Mouse (Mus musculus) layer of hippocampus, adult 8-10 months (tissue): ENCODE data around the gene Elovl1. TPM values are rescaled to one million over a fixed set of nuclear protein-coding genes. Genes with fewer than 3 reads are reported as not detected.

Experiments used
- DNase-seq, 2 experiments: peaks; one replicate each; pipeline ENCODE4 v3.0.0; 2022; ENCODE audit warnings: low spot score in 2 of 2
- total RNA-seq, 4 experiments: library from RNA; stranded (reverse); gene quantifications; 2 replicates each; pipeline ENCODE4 v1.2.4; 2022

The Elovl1 gene
- total RNA-seq, result 10 to 100 TPM; 25.4 to 28.1 (median 27.1) TPM

DNA sequence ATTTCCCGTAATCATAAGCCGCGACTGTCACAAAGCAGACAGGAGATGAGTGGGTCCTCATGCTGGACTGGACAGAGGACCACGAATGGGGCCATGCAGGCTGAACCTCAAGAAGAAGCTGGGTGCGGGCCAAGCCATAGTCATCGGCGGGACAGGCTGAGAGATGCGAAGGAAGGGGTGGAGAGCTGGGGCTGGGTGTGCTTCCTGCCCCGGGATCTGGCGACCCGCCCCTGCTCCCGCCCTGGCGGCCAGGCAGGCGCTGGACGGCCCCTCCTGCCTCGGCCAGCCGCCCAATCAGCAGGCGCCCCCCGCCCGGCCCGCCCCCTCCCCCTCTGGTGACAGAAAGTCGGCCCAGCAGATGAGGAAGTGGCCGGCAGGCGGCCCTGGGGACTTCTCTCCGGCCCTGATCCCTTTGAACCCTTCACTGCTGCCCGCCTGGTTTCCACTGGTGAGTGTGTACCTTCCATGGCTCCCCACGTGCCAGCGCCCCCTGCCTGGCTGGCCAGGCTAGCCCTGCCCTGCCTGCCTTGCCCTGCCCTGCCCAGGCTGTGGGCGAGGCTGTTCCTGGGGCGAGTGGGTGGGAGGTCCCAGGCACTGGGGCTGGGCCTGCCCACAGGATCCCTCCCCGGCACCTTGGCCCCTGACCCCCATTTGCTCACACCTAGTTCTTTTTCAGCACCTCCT lies at the start of gene Elovl1:
Elovl1 (plus strand) TSS at position 326 of the 684 bp plus-strand sequence.
- peak; percentile 71 to 73 for DNase-seq

DNA sequence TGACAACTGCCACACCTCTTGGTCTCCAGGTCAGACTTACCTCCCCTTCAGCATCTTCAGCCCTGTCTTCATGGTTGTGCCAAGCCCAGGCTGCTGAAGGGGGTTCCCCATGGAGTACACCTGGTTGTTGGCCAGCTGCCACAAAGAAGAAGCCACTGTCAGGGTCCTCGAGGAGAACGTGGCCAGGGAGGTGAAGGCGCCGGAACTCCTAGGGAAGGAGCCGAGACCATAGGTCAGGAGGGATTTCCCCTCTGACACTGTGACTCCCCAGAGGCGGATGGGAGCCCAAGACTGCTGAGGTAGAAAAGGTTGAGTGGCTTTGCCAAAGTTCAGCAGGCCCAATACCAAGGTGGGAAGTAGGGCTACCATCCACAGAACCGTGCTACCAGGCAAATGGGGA lies 44.6 kb upstream of the Elovl1 start:
- DNase-seq, result no peak

DNA sequence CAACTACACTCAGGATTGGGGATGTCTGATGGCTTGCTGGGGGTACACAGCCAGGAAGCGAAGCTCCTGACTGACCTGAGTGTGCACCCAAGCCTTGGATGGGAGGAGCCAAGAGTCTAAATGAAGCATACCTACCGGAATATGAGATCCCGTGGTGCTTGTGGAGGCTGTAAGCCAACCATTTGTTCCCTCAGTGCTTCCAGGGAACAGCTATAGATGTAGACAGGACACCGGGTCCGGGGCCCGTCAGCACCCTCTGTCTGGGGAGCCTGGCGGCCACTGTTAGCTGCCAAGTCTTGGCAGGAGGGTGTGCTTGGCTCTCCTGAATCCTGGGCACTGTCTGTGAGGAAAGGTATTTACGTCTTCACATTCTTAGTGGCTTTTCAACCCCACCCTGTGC lies 40.6 kb upstream of the Elovl1 start:
- DNase-seq, result no peak

DNA sequence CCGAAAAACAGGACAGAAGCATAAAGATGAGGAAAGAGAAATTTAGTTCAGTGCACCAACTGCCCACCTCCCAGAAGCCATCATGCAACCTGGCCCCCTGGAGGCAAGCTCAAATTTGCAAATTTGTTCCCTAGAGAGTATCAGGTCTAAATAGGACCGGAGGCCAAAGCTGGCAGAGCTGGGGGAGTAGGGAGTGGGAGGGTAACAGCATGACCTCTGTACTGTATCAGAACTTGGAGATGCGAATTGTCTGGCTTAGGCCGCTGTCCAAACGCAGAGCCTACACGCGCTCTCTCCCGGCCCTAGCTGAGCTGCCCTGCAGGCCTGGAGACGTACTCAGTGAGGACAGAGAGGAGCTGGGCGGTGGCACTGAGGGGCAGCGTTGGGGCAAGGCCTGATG lies 37.7 kb upstream of the Elovl1 start:
- DNase-seq, result no peak

DNA sequence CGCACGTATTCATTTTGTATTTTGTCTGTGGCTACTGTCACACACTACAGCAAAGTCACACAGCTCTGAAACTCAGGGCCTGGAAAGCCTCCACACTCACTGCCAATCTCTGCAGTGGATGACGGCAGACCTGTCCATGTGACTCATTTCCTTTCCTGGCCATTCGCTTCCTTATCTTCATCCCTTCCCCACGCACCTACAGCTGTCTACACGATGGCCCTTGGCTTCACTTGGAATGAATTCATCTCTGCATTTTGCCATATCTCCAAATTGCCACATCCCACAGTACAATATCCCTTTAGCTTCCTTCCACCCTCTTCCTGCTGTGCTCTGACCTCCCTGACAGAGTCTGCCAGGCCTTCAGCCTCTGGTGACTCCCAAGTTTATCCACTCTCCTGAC lies 33.4 kb upstream of the Elovl1 start:
- DNase-seq, result no peak

DNA sequence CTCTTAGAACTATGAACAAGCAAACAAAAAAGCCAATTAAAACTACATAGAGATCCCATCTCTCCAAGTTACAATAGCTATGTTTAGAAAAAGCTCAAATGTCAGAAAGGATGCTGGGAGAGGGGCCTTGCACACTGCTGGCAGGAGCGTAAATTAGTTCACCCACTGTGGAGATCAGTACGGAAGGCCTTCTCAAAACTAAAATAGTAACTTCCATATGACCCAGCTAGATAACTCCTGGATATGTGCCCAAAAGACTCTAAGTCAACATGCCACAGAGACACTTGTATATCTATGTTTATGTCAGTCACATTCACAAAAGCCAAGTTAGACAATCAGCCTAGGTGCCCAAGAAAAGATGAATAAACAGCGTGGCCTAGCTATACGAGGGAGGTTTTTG lies 32.6 kb upstream of the Elovl1 start:
- DNase-seq, result no peak

DNA sequence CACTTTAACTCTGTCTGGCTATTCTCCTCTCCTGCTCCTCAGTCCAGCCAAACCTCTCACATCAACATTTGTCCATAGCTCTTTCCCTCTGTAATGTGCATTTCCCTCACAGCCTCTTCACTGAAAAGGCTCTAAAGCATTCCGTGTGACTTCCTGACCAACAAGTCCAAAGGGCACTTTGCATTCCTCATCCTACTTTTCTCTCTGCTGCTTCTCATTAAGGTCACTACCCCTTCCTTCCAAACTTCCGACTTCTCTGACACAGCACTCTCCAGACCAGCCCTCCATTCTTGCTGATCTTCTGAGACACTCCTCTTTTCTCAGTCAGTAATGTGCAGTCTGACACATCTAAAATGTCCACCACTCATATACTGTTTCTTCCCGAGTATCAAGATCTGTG lies 31.5 kb upstream of the Elovl1 start:
- no peak for DNase-seq

DNA sequence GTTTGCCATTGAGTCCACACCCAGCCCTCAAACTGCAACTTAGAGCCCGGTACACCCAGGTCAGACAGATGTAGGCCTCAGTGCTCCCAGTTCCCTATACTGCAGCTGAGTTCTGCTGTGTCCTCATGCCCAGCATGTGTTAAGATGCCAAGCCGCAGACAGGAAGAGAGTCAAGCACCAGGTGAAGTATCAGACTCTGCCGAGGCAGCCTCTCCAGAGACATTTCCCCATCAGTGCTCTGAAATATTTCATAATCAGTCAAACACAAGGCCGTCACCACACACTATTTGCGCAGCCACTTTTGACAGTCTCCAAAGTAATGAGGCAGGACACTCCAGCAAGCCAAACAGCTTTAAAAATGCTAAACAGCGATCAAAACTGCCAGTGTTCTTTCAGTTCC lies 29.5 kb upstream of the Elovl1 start:
- no peak for DNase-seq

DNA sequence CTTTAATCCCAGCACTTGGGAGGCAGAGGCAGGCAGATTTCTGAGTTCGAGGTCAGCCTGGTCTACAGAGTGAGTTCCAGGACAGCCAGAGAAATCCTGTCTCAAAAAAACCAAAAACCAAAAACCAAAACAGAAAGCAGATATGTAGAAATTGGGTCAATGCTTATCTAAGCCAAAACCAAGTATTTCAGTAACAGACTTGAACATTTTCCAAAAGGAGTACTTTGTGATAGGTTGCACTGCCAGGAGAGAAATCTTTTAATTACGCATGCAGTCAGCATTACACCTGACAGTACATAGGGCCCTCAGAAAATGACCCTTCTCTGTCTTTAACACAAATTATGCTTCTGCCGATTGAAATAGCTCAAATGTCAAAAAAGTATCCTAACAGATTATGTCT lies 26.5 kb upstream of the Elovl1 start:
- DNase-seq, result no peak

DNA sequence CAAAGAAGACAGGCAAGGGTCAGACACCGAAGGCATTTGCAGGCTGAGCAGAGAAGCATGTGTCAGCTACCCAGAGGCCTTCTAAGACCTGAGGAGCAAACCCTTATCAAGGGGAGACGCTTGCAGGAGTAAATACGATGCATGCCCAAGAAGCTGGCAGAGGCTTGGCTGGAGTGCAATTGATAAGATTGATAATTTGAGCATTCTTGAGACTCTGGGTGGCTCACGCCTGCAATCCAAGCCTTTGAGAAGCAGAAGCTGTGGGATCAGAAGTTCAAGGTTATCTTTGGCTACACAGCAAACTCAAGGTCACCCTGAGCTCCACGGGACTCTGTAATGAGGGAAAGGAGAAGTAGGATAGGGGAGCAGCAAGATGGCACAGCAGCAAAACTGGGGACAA lies 26.0 kb upstream of the Elovl1 start:
- DNase-seq, result no peak

DNA sequence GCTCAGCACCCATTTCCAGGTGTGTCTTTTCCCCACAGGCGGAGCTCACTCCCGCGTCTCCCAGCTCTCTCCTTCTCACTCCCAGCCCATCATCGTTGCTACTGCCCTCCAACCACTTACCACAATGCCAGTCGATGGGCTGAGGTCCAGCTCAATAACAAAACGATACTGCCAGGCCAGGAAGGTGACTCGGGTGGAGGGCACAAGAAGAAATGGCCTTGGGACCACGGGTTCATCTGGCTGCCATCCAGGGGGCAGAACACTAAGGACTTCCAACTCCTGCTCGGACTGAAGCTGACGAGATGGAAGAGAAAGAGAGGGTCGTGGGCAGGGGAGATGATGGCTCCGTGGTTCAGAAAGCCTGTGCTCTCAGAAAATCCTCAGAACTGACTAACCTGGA lies 25.2 kb upstream of the Elovl1 start:
- DNase-seq, result no peak

DNA sequence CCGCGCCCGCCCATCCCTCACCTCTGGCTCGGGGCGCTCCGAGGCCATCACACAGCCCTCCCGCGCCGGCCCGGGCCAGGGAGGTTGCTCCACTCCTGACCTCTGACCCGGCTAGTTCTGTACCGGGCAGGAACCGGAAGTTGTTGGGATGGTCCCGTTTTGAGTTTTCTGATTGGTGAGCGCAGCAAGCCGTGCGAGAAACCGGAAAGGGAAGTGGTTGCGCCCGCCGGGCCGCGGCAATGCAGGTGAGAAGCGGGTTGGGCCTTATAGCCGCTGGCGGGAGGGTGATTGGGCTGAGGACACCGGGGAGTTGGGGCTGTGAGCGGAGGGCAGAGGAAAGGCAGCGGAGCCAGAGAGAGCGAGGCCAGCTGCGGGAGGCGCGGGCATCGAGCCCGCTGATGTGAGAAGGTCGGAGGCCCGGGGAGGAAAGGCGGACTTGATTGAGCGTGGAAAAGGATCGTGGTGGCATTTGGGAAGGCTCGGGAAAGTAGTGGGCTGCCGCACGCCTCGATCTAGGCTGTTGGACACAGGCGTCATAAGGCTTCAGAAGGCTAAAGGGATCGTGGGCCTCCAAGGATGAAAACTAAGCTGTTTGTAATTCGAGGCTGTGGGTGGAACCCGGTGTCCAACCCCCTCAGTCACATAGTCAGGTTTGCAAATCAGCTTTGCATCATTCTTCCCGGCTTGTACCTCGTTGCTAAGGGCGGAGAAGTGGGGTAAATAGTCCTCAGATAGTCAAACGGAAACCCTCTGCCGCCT lies 18.6 kb upstream of the Elovl1 start, which contains the start of the genes Szt2 and Med8:
Szt2 (minus strand) TSS at position 132 of the 759 bp plus-strand sequence.
Med8 (plus strand) TSS at position 196 of the 759 bp plus-strand sequence.
- peak; percentile 86 to 90 for DNase-seq

DNA sequence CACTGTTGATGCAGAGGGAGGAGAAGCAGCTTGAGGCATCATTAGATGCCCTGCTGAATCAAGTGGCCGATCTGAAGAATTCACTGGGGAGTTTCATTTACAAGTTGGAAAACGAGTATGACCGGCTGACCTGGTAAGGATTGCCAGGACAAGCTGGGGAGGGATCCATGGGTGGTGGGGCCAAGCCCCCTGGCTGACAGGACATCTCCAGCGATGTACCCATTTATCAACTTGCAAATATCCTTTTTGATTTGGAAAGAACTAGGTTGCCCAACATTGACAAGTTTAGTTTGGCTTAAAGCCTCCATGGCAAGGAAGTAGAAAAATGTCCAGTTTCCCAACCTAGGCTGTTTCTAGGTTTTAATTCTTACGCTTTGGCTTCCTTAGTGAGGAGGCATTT lies 17.0 kb upstream of the Elovl1 start:
- DNase-seq, result no peak

DNA sequence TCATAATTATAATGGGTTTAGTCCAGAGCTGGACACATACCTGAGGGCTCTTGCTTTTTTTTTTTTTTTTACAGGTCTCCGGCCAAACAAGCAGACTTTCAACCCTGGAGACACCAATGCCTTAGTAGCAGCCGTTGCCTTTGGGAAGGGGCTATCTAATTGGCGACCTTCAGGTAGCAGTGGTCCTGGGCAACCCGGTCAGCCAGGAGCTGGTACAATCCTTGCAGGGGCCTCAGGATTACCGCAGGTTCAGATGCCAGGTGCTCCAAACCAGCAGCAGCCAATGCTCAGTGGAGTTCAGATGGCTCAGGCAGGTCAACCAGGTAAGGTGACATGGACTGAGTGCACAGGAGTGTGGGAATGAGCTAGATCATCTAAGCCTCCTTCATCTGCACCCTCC lies 14.3 kb upstream of the Elovl1 start:
- no peak for DNase-seq

DNA sequence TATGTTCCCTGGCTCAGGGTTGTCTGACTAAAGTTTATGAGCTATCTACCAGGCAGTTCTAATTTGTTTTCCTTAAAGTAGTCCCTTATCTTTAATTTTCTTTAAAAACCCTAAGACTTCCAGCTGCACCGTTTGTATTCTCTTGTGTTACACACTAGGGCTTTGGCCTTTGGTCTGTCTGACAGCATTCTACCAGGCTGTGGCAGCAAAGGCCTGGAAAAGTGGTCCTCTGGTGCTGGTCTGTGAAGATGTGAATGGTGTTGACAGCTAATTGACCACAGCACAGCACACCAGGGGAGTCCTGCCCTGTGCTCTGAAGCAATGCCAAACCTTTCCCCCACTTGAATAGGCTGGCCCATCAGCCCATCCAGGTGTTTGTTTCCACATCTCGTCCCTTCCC lies 12.1 kb upstream of the Elovl1 start:
- peak in 1 of 2 experiments; percentile 21 for DNase-seq

DNA sequence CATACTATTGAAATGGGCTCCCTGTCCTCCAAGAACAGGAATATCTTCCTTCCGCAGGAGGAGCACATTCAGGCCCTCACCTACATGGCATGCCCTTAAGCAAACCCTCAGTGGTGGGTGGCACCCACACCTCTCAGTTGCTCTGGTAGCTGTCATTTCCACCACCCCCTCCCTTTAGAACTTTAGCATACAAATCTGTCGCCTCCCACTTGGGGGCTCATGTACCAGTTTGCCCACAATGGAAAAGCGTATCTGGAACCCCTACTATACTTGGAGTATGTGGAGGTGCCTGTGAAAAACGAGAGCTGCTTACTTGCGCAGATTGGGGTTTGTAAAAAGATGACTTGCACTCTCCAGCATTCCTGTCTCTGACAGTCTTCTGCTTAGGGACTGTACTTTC lies 11.6 kb upstream of the Elovl1 start:
- DNase-seq, result no peak

DNA sequence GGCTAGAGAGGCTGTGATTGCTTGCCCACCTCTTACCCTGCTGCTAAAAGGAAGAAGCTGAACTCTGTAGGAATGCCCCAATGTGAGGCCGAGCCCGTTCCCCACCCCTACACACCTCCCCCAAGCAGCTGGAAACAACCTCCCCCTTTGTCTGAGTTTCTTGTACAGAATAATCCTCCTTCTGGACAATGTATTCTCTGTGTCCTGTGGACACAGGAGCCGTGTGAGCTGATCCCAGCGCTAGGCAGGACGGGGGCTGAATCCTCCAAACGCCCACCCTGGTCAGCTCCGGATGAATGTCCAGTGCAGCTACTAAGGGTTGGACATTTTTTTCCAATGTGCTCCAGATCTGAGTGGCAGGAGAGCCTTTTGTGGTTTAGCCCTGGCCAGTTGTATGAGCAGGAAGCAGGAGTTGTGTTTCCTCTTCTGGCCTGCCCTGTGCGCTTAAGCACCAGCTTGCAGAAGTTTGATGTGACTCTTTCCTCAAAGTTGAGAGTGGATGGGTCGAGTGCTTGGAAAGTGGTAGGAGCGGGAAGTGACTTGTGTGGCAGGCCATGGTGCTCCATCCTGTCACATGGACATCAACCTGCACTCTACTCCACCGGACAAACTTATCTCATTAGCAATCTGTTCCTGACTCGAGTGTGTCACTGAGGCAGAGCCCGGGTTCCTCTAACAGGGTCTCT lies 10.6 kb upstream of the Elovl1 start:
- peak in 1 of 2 experiments; percentile 14 for DNase-seq

DNA sequence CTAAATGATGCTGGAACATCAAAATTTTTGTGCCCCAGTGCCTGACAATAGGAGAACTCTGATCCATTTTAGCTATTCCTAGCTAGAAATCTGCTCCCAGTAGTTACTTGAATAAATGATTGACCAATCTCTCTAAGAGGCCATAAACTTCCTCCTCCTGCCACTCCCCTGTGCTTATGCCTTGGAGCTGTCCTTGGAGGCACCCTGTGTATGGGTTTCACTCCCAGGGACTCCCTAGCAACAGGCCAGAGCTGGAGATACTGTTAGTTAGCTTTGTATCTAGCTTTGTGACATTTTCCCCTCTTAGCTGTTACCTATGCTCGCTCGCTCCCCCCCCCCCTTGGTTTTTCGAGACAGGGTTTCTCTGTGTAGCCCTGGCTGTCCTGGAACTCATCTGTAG lies 6.5 kb upstream of the Elovl1 start:
- DNase-seq, result no peak

DNA sequence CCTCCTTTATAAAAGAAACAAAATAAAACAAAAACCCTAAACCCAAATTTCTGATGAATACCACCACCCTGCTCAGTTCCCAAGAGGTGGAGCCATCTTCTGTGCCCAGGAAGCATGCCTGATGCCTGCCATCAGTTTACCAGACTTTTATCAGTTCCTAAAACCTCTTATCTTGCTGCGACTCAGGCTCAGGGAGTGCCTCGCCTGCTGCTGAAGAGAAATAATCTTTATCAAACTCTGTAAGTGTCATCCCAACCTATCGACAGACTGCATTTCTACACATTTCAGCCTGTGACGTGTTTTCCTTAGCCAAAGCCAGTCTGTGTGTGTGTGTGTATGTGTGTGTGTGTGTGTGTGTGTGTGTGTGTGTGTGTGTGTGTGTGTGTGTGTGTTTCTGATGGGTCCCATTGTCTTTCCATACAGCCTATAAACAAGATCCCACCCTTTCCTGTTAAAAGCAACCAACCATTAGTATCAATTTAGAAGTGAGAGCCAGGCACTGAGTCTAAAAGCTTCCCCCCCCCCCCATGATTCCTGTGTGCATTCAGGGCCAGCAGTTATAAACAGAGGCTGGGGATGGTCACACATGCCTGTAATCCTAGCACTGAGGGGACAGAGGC lies 3.2 kb upstream of the Elovl1 start:
- no peak for DNase-seq

DNA sequence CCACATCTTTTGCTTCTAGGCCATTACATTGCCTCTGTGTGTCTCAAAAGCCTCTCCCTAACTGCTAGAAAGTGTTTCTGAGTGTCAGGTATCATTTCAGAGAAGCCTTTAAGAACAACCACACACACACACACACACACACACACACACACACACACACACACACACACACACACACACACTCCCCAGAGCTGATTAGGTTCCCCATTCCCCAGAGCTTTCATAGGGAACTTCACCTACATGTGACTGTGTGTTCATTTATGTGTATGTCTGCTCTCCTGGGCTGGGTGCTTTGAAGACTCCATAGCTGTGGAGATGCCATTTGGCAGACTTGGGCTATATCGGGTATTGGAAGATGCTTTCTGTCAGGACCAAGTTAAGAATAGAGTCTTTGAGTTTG lies 2.5 kb upstream of the Elovl1 start:
- DNase-seq, result no peak

DNA sequence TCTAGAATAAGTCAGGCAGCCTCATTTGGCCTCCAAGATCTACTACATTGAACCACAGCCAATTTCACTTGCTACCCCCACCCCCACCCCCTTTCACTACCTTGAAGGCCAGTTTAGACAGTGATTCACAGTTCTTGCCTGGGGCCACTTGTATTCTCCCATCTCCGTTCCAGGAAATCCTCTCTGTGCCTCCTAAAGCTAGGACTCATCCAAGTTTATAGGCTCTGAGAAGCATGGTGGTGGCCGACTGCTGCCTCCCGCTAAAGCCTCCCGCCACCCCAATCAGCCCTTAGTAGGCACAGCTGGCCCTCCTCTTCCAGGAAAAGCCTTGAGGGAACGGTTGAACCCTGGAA lies 502 bp upstream of the Elovl1 start:
- DNase-seq, result no peak
